Mouse (Mus musculus) adrenal gland, postnatal 10 days (tissue): ENCODE data around the gene Edem2. TPM values are rescaled to one million over a fixed set of nuclear protein-coding genes. Genes with fewer than 3 reads are reported as not detected.

Experiments
- DNase-seq: peaks from one replicate; pipeline ENCODE4 v3.0.0; 2021; ENCODE audit warnings: mixed read lengths
- total RNA-seq, 2 experiments: library from RNA; stranded (reverse); gene quantifications; 2 replicates each; pipeline ENCODE4 v1.2.3; 2021

The Edem2 gene
- total RNA-seq, 2 experiments from 2014 or later: 32.0 to 39.6 TPM

DNA sequence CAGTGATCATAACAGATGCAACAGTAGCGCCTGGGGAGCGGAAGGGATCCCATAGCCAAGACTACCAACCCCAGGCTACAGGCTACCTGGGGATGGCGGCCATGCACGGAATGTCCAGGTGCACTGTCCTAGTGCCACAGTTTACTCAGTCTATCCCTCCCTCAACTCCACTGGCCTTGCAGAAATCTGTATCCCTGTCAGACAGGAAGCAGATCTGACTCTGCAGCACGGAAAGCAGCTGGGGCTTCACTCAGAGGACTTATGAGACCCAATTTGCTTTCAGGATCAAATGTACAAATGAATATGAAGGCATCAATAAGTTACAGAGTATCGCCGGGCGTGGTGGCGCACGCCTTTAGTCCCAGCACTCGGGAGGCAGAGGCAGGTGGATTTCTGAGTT lies 41.5 kb downstream of the Edem2 start:
- DNase-seq: no peak

DNA sequence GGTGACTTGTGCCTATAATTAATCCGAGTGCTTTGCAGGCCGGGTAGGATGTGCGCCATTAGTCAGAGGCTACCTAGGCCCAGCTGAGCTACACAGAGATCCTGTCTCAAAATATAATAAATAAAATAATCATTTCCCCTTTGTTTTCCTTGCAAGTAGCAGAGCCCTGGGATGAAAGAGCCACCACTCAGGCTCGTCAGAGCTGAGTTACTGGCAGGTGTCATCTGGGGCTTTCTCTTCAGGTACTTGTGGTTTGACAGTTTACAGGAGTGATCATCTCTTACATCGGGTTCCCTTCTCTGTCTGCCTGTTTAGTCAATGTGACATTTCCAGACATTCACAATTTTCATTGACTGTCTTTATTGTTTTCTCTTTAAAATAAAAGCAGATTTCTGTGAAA lies 42.7 kb downstream of the Edem2 start:
- DNase-seq: no peak

DNA sequence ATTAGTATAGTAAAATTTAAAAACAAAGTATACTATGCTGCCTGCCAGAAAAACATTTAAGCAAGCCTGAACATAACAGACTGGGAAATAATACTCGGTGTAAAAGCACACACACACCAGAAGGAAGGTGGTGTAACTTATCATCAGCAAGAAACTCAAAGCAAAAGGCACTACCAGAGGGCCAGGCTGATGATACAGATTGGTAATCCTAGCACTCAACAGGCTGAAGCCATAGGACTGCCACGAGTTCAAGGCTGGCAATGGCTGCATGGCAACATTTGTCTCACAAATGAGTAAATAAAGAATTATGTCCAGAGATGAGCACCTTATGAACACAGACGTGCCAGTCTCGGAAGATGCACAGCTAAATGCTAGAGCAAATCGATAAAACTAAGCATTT lies 45.5 kb downstream of the Edem2 start:
- DNase-seq: no peak

DNA sequence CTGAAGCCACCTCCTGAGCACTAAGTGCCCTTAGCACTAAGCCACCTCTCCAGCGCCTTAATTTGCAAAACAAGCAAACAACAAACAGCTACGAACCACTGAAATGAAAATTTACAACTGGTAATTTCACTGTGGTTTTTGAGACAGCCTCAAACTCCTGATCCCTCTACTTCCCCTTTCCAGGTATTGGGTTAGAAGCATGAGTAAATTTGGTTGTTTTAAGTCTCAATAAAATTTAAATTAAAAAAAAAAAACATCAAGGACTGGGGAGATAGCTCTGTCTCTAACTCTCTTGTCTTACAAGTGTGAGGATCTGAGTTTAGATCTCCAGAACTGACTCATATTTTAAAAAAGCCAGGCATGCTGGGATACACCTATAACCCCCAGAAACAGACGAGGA lies 46.1 kb downstream of the Edem2 start:
- DNase-seq: no peak

DNA sequence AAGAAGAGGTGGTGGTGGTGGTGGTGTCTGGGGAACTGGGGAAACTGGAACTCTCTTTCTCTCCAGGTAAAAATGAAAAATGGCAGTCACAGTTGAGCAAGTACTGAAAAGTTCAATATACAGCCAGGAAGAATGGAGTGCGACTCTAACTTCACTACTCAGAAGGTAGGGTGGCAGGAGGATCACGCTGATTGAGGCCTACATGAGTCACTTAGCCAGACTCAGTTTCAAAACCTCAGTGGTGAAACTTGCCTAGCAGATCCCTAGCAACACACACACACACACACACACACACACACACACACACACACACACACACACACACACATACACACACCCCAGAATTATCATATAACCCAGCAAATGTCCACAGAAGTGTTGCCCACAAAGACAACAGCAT lies 47.4 kb downstream of the Edem2 start:
- DNase-seq: no peak

DNA sequence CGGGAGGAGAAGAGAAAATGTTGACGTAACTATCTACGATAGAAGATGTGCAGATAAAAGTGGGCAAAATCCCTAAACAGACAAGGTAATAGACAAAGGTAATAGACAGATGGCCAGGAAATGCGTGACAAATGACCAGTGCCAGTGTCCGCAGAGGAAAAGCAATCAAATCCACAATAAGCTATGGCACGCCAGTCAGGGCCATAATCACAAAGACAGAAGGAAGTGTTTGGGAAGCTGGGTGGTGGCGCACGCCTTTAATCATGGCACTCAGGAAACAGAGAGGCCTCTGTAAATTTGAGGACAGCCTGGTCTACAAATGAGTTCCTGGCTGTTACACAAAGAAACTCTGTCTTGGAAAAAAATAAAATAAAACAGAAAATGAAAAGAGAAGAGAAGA lies 48.1 kb downstream of the Edem2 start:
- no peak for DNase-seq

DNA sequence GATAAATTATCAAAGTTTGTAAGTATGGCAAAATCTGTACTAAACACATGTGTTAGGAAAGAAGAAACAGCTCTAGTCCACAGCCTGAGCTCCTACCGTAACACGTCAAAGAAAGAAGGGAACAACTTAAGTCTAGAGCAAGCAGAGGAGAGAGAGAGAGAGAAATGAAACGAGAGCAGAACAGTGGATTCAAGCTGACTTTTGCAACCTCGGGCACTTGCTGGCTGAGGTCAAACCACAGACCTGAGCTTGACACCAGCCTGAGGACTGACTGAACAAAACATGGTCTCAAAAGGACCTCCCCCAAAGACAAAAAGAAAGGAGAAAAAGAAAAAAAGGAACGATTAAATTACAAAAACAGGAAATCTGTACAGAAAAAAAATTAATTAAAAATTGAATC lies 48.7 kb downstream of the Edem2 start:
- no peak for DNase-seq

DNA sequence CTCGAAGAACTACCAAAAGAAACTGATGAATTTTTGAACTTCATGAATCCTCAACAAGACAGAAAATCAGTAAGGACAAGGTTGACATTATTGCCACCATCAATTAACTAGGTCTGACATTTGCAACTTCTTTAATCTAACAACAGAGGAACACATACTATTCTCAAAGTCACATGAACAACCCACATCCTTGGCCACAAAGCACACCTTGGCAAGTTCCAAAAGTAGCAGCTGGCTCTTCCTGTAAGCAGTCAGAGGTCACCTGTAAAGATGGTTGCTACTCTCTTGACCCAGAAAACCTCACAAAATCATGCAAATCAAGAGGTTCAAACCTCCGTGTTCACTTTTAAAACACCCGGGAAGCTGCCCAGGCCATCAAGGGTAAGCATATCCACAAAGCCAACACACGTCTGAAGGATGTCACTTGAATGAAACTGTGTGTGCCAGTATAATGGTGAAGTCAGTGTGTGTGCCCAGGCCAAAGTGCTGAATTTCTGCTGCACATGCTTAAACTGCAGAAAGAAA lies 49.6 kb downstream of the Edem2 start:
- no peak for DNase-seq

DNA sequence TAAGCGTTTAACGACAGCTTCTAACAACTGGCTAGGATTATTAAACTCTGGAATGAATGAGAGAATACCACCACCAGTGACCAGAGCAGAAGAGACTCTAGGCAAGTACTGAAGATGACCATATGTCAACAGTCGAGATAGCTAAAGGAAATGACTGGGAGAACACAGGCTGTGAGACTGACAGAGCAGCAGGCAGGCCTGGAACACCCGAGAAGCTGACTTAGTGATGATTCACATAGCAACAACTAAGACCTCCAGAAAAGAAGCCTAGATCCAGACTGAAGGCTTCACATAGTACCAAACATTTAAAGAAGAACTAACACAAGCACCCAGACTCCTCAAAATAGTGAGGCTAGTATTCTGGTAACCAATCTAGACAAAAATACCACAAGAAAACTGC lies 54.2 kb downstream of the Edem2 start:
- DNase-seq: no peak

DNA sequence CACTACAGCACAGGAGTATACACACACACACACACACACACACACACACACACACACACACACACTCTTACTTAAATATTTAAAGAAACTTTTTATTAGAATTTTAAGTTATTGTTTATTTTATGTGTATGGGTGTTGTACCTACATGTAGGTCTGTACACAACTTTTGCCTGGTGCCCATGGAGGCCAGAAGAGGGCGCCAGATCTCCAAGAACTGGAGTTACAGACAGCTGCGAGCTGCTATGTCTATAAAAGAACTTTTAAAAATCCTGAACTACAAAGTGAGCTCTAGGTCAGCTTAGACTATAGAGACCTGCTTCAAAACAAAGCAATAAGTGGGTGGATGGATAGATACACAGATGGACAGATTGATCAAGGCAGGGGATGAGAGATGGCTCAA lies 55.7 kb downstream of the Edem2 start:
- peak; percentile 81 for DNase-seq

DNA sequence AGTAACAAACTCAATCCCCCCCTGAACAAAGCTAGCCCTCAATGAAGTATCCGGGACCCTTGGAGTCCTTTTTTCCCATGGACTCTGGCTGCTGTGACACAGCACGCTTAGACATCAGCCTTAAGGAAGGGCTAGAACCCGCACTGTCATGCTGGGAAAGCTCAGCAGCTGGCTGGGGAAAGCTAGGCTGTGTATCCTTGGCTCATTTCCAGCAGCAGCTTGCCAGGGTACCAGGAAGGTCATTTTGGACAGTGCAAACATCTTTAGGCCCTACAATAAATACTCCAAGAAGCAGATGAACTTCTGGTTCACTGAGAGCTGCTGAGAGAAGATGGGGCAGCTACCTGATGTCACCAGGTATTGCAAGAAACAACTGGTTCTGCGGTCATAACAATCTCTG lies 58.0 kb downstream of the Edem2 start:
- peak; percentile 70 for DNase-seq

DNA sequence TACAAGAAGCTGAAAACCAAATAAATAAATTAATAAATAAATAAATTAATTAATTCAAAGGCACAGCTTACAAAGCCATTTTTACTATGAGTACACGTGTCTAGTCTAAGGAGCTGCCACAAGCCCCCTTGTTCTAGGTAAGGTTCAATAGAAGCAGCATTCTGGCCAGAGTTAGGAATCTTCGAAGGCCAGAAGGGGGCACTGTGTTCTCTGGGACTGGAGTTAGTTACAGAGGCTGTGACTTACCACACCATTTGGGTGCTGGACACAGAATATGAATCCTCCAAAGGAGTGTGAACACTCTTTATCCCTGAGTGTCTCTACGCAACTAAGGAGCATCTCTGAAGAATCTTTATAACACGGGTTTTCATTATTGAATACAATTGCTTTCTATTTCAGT lies 60.8 kb downstream of the Edem2 start:
- peak; percentile 40 for DNase-seq

DNA sequence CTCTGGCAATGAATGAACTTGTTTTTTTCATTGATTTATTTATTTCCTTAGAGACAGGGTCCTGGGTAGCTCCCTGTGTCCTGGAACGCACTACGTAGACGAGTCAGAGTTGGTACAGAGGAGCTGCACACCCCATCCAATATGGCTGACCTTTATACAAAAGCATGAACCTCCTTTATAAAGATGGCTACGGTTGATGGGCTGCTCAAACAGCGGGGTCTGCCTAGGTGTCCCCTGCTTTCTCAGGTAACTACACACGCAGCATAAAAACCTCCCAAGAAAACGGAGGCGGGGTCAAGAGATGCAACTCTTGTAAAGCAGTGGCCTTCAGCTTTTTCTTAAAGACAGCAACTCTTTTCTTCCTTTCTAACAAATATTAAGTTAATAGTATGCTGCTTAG lies 61.4 kb downstream of the Edem2 start:
- DNase-seq: no peak

DNA sequence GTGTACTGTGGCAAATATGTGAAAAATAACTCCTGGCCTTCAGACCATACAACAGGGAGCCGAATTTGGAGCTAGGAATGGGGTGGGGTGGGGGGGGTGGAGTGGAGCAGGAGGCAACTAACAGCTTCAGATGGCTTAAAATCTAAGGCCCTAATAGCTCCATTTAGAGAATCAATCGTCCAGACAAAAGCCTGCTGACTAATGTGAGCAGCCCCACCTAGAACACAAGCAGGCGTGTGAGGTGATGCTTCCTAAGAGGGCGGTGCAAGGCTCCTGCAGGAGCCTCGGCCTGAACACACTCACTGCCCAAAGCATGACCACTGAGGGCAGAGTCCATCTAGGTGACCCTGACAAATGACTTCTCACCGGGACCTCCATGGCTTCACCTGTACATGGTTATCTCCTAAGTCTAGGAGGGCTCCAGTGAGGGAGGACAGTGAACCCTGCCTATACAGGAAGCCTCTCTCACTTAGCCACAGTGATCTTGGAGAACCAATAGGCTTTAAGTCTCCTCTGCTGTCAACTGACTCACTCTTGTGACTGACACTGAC lies 65.3 kb downstream of the Edem2 start:
- DNase-seq: no peak

DNA sequence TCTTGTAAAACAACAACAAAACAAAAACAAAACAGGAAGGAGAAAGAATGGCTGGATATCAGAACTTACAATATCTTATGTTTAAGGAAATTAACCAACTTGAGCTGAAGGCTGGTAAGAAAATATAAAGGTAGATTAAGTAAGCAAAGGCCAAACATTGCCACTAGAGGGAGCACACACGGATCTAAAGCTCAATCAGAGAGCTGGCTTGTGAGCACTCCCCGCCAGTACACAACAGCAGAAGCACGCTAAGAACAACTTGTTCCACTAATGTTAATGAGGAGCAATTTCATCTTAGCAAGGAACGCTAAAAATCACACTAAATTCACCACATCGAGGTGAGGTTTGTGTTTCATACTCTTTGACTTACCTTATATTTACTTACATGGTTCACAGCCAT lies 66.2 kb downstream of the Edem2 start:
- peak; percentile 64 for DNase-seq

DNA sequence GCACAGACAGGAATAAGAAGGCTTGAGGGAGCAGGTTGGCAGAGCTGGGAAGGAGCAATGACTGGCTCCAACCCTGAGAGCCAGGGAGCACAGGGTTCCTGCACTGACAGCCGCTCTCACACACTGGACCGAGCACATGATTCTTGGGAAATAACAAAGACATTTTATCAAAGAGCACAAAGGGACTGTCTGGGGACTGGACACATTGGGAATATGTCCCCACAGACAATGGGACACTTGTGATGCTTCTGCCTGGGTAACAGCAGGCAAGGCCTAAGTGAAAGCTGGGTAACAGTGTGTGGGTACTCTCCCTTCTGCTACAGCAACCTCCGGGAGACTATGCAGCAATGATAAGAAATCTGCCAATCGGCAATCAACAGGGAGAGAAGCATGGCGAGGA lies 66.9 kb downstream of the Edem2 start:
- no peak for DNase-seq

DNA sequence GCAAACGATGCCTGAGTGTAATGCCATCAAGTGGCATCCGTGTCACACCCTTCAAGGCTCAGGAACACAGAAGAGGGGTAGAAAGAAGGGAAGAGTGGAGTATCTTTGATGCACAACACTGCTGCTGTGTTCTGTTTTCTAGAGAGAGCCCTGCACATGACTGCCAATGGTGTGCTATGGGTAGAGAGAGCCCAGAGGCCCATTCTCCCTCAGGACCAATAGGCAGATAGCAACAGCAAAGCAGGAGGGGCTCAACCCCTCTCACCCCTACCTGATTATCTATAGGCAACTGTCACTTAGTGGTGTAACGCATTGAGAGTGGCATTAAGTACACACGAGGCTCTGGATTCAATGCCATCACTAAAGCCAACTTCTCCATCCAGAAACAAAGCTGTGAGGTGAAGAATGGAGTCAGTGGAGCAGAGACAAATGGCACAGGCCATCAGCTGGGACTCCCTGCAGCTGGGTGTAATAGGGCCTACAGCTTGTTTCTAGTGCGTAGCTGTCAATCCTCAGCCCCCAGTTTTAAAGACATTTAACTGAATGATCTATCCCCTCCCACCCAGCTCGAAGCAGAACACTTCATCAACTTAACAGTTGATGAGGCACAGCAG lies 73.4 kb downstream of the Edem2 start:
- DNase-seq: no peak

DNA sequence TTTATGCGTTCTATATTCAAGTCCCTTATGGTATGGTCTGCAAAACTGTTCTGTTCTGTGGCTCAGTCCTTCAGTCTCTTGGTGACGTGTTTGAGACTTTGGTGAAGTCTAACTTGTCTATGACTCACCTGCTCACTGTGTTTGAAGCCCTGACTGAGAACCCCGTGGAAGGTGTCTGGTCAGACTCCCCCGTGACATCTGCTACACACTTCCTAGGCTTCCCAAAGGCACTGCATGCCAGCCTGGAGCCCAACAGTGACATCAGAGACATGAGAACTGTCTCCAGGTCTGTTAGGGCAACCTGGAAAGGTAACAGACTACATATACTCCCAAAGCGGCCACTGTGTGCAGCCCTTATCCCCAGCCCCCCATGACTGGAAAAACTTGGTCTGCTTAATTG lies 76.7 kb downstream of the Edem2 start:
- DNase-seq: no peak

Other genes with a start within 250 kb of the Edem2 start
- 10 to 100 TPM; 26.5 to 40.9 TPM for gene Acss2, start 211.5 kb downstream of the Edem2 start, total RNA-seq
- gene Ggt7, start 211.2 kb downstream of the Edem2 start, total RNA-seq: 1 to 10 TPM; 4.4 to 6.9 TPM
- 10 to 100 TPM; 41.4 to 48.1 TPM for gene Gss, start 136.7 kb downstream of the Edem2 start, total RNA-seq
- gene Myh7b, start 118.3 kb downstream of the Edem2 start, total RNA-seq: 1 to 10 TPM in 1 of 2 experiments, under 1 TPM in 1; 0.33 to 1.1 TPM
- gene Trpc4ap, start 37.1 kb downstream of the Edem2 start, total RNA-seq: 100 to 1,000 TPM; 103 to 118 TPM
- not detected for gene Gm17581, start 6.4 kb upstream of the Edem2 start, total RNA-seq
- 10 to 100 TPM; 20.6 to 34.4 TPM for gene Procr, start 21.6 kb upstream of the Edem2 start, total RNA-seq
- gene Mmp24, start 45.9 kb upstream of the Edem2 start, total RNA-seq: 1 to 10 TPM; 2.5 to 3.4 TPM
- 10 to 100 TPM; 54.2 to 56.7 TPM for gene BC029722, start 90.0 kb upstream of the Edem2 start, total RNA-seq
- 100 to 1,000 TPM; 106 to 121 TPM for gene Eif6, start 97.5 kb upstream of the Edem2 start, total RNA-seq
- not detected for gene Fam83c, start 105.4 kb upstream of the Edem2 start, total RNA-seq
- gene Uqcc1, start 200.8 kb upstream of the Edem2 start, total RNA-seq: 100 to 1,000 TPM; 126 to 179 TPM
- gene Gm15557, start 211.3 kb upstream of the Edem2 start, total RNA-seq: not detected
- gene Gdf5, start 215.9 kb upstream of the Edem2 start, total RNA-seq: 1 to 10 TPM; 1.6 to 3.5 TPM
- 10 to 100 TPM; 12.9 to 17.0 TPM for gene Cep250, start 227.0 kb upstream of the Edem2 start, total RNA-seq